Mouse (Mus musculus): Measurements from ENCODE around the gene Trmt61a.

DNA sequence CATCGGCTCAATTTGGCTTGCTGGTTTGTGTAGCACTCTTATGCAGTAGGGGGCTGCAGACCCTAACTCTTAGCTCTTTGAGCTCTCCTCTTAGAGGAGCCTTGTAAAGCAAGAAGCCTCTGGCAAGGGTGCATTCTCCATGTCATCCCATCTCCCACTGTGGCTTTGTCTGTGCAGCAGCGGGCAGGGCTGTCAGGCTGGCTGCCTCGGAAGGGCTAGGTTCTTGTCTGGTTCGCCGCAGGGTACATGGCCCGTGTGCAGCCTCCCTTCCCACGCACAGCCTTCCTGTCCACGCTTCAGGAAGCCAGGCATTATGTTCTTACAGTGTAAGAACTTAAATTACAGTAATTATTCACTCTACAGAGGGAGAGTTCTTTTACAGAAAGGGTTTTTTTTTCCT lies 40.8 kb downstream of the Trmt61a start:
- TF ChIP-seq CTCF (IDR thresholded peaks at IDR 0.05; ENCODE audit: extremely low read depth, insufficient read depth, insufficient read length, insufficient replicate concordance) (no peak), POLR2A (IDR thresholded peaks at IDR 0.05; ENCODE audit: low read depth, low read length) (no peak)
